Mouse (Mus musculus) embryonic facial prominence, embryonic 13.5 days (tissue): ENCODE results near the gene Pdxp. TPM values are rescaled to one million over a fixed set of nuclear protein-coding genes. Genes with fewer than 3 reads are reported as not detected.

Experiments
- ATAC-seq: fragments of 200-750 bp; cut with Nextera tagmentation; 2 replicates; pipeline ENCODE4 v1.8.0; 2017; ENCODE audit warnings: low read depth; ENCODE audit not compliant: insufficient number of reproducible peaks, insufficient read depth, low FRiP score, low TSS enrichment
- H3K27ac ChIP-seq: fragments of 300-500 bp; sonication (generic); 2 replicates; pipeline ENCODE4 v1.5.1; 2015; ENCODE audit warnings: moderate library complexity, mild to moderate bottlenecking, inconsistent platforms
- H3K27me3 ChIP-seq: fragments of 300-500 bp; sonication (generic); 2 replicates; pipeline ENCODE4 v1.6.1; 2015; ENCODE audit warnings: mild to moderate bottlenecking, inconsistent platforms
- H3K36me3 ChIP-seq: fragments of 300-500 bp; sonication (generic); 2 replicates; pipeline ENCODE4 v1.6.1; 2015; ENCODE audit warnings: mild to moderate bottlenecking, inconsistent platforms
- H3K4me1 ChIP-seq: fragments of 300-500 bp; sonication (generic); 2 replicates; pipeline ENCODE4 v1.6.1; 2015; ENCODE audit warnings: inconsistent platforms
- H3K4me2 ChIP-seq: fragments of 300-500 bp; sonication (generic); 2 replicates; pipeline ENCODE4 v1.6.1; 2015; ENCODE audit warnings: moderate library complexity, mild to moderate bottlenecking, inconsistent platforms
- H3K4me3 ChIP-seq: fragments of 300-500 bp; sonication (generic); 2 replicates; pipeline ENCODE4 v1.5.1; 2015; ENCODE audit warnings: mild to moderate bottlenecking, inconsistent platforms
- H3K9ac ChIP-seq: fragments of 300-500 bp; sonication (generic); 2 replicates; pipeline ENCODE4 v1.6.1; 2015; ENCODE audit warnings: mild to moderate bottlenecking, inconsistent platforms
- H3K9me3 ChIP-seq: fragments of 300-500 bp; sonication (generic); 2 replicates; pipeline ENCODE4 v1.6.1; 2016; ENCODE audit warnings: inconsistent platforms
- WGBS: fragments of 180-500 bp; shearing (Covaris S2); methylation state at CpG from one replicate; pipeline ENCODE4 v1.1.7; 2015; ENCODE audit warnings: mixed read lengths; 5-methylcytosine and 5-hydroxymethylcytosine counted together
- polyA plus RNA-seq: library from polyadenylated mRNA; unstranded; fragments of >200 nt; fragmentation: Nextera tagmentation; extraction: Ambion mirVana; gene quantifications from 2 replicates; pipeline ENCODE4 v1.2.1, GENCODE M21; 2015

Gene Pdxp
- 18.7 and 23.2 TPM in 2 replicates for polyA plus RNA-seq

- Histone ChIP-seq H3K4me3 (peak within 1 kb of the TSS; percentile 76), H3K9ac (peak within 1 kb of the TSS; percentile 85), H3K4me1 (peaks cover 44% of the 10 kb centered on the region), H3K36me3 (peaks cover 40% of the 10 kb centered on the region), H3K27ac (peak within 1 kb of the TSS; percentile 94), H3K4me2 (peak within 1 kb of the TSS; percentile 92), H3K27me3 (no peaks in the 10 kb centered on the region), H3K9me3 (no peaks in the 10 kb centered on the region)
- WGBS: under 1% methylated on average over 50 of the region's 51 CpGs
- peak; percentile 91 for ATAC-seq
Observed at GRCm38 (mm10) chr15:78913632-78914090, at the start of gene Pdxp. Pdxp (plus strand) TSS chr15:78913919.

GRCm38 (mm10) chr15:78868398-78868797 lies 45.3 kb upstream of the Pdxp start:
- peak overlapping the region; percentile 5; the same call in 1 of the 2 replicates for H3K4me2 ChIP-seq
- 6% methylated on average over 9 of the region's 9 CpGs for WGBS

GRCm38 (mm10) chr15:78868826-78869233 lies 44.9 kb upstream of the Pdxp start:
- peaks cover 21% of the 10 kb centered on the region for H3K4me1 ChIP-seq
- H3K27ac ChIP-seq: peak overlapping the region; percentile 79
- peak overlapping the region; percentile 5; the same call in 1 of the 2 replicates for H3K4me2 ChIP-seq
- ATAC-seq: no peak
- no peak overlapping the region for H3K4me3 ChIP-seq
- no peaks in the 10 kb centered on the region for H3K36me3 ChIP-seq
- no peaks in the 10 kb centered on the region for H3K9me3 ChIP-seq
- H3K9ac ChIP-seq: 0 out of 2 replicates have a peak overlapping the region, but pooled peaks have one; percentile 1
- no peaks in the 10 kb centered on the region for H3K27me3 ChIP-seq
- 49% methylated on average over 7 of the region's 7 CpGs for WGBS

More at GRCm38 (mm10) chr15:78868398-78868797, 45.3 kb upstream of the Pdxp start:
- no peaks in the 10 kb centered on the region for H3K27me3 ChIP-seq
- H3K9me3 ChIP-seq: no peaks in the 10 kb centered on the region
- H3K4me3 ChIP-seq: no peak overlapping the region
- peaks cover 26% of the 10 kb centered on the region for H3K4me1 ChIP-seq
- 0 out of 2 replicates have a peak overlapping the region, but pooled peaks have one; percentile 1 for H3K9ac ChIP-seq
- peak overlapping the region; percentile 79 for H3K27ac ChIP-seq
- ATAC-seq: no peak
- H3K36me3 ChIP-seq: no peaks in the 10 kb centered on the region

GRCm38 (mm10) chr15:78869775-78870174 lies 43.9 kb upstream of the Pdxp start:
- Histone ChIP-seq H3K9me3 (no peaks in the 10 kb centered on the region), H3K36me3 (no peaks in the 10 kb centered on the region), H3K4me3 (no peak overlapping the region), H3K27ac (no peak overlapping the region), H3K9ac (no peak overlapping the region), H3K27me3 (no peaks in the 10 kb centered on the region), H3K4me2 (no peak overlapping the region), H3K4me1 (peaks cover 18% of the 10 kb centered on the region)
- ATAC-seq: no peak
- WGBS: 30% methylated on average over 6 of the region's 6 CpGs

- H3K4me3 ChIP-seq: no peak overlapping the region
- H3K4me1 ChIP-seq: peaks cover 31% of the 10 kb centered on the region
- no peaks in the 10 kb centered on the region for H3K9me3 ChIP-seq
- no peak overlapping the region for H3K4me2 ChIP-seq
- no peak overlapping the region for H3K9ac ChIP-seq
- H3K27me3 ChIP-seq: no peaks in the 10 kb centered on the region
- 40% methylated on average over 5 of the region's 5 CpGs for WGBS
- ATAC-seq: no peak
- no peak overlapping the region for H3K27ac ChIP-seq
- no peaks in the 10 kb centered on the region for H3K36me3 ChIP-seq
Observed at GRCm38 (mm10) chr15:78872021-78872608, 41.6 kb upstream of the Pdxp start.

GRCm38 (mm10) chr15:78873803-78874435 lies 39.8 kb upstream of the Pdxp start:
- no peaks in the 10 kb centered on the region for H3K36me3 ChIP-seq
- no peak overlapping the region for H3K4me3 ChIP-seq
- no peak overlapping the region for H3K9ac ChIP-seq
- peaks cover 31% of the 10 kb centered on the region for H3K4me1 ChIP-seq
- no peaks in the 10 kb centered on the region for H3K9me3 ChIP-seq
- H3K4me2 ChIP-seq: no peak overlapping the region
- no peaks in the 10 kb centered on the region for H3K27me3 ChIP-seq
- H3K27ac ChIP-seq: no peak overlapping the region
- WGBS: 67% methylated on average over 13 of the region's 13 CpGs
- no peak for ATAC-seq

GRCm38 (mm10) chr15:78874989-78875388 lies 38.7 kb upstream of the Pdxp start:
- WGBS: 68% methylated on average over 8 of the region's 8 CpGs
- Histone ChIP-seq H3K27me3 (no peaks in the 10 kb centered on the region), H3K4me2 (no peak overlapping the region), H3K9me3 (no peaks in the 10 kb centered on the region), H3K9ac (0 out of 2 replicates have a peak overlapping the region, but pooled peaks have one; percentile 87), H3K36me3 (peaks cover 2% of the 10 kb centered on the region; the same call in 1 of the 2 replicates), H3K4me1 (peaks cover 40% of the 10 kb centered on the region), H3K4me3 (no peak overlapping the region), H3K27ac (peak overlapping the region; percentile 99)
- ATAC-seq: no peak

GRCm38 (mm10) chr15:78875537-78875936 lies 38.2 kb upstream of the Pdxp start:
- Histone ChIP-seq H3K36me3 (peaks cover 8% of the 10 kb centered on the region), H3K4me3 (no peak overlapping the region), H3K4me1 (peaks cover 46% of the 10 kb centered on the region), H3K27me3 (no peaks in the 10 kb centered on the region), H3K9me3 (no peaks in the 10 kb centered on the region), H3K4me2 (peak overlapping the region; percentile 93), H3K9ac (peak overlapping the region; percentile 87), H3K27ac (peak overlapping the region; percentile 99)
- WGBS: 65% methylated on average over 5 of the region's 5 CpGs
- ATAC-seq: no peak

GRCm38 (mm10) chr15:78876258-78876696 lies 37.4 kb upstream of the Pdxp start:
- Histone ChIP-seq H3K36me3 (peaks cover 14% of the 10 kb centered on the region), H3K4me1 (peaks cover 47% of the 10 kb centered on the region), H3K4me3 (peak overlapping the region; percentile 70), H3K27me3 (no peaks in the 10 kb centered on the region), H3K9ac (peak overlapping the region; percentile 87), H3K4me2 (peak overlapping the region; percentile 93), H3K27ac (peak overlapping the region; percentile 99), H3K9me3 (no peaks in the 10 kb centered on the region)
- ATAC-seq: peak; percentile 17; the same call in 1 of the 2 replicates
- 3% methylated on average over 17 of the region's 17 CpGs for WGBS

GRCm38 (mm10) chr15:78876991-78877809 lies 36.5 kb upstream of the Pdxp start, which contains the start of gene Gga1:
Gga1 (plus strand) TSS chr15:78877190.
- Histone ChIP-seq H3K4me2 (peak within 1 kb of the TSS; percentile 93), H3K9me3 (no peaks in the 10 kb centered on the region), H3K36me3 (peaks cover 23% of the 10 kb centered on the region), H3K4me1 (peaks cover 42% of the 10 kb centered on the region), H3K27ac (peak within 1 kb of the TSS; percentile 99), H3K4me3 (peak within 1 kb of the TSS; percentile 70), H3K9ac (peak within 1 kb of the TSS; percentile 87), H3K27me3 (no peaks in the 10 kb centered on the region)
- peak; percentile 86 for ATAC-seq
- WGBS: under 1% methylated on average over 57 of the region's 95 CpGs

- H3K4me3 ChIP-seq: peak overlapping the region; percentile 70
- H3K36me3 ChIP-seq: peaks cover 30% of the 10 kb centered on the region
- H3K4me2 ChIP-seq: peak overlapping the region; percentile 93
- no peaks in the 10 kb centered on the region for H3K27me3 ChIP-seq
- peak overlapping the region; percentile 87 for H3K9ac ChIP-seq
- peak overlapping the region; percentile 99 for H3K27ac ChIP-seq
- H3K9me3 ChIP-seq: no peaks in the 10 kb centered on the region
- WGBS: under 1% methylated on average over 17 of the region's 17 CpGs
- H3K4me1 ChIP-seq: peaks cover 38% of the 10 kb centered on the region
- no peak; the same call in none of the 2 replicates for ATAC-seq
Observed at GRCm38 (mm10) chr15:78877810-78878390, 35.8 kb upstream of the Pdxp start.
